33 mouse cellular contexts compared by ENCODE assay signal in genomic region chr2:113749309-113749708, GRCm38 (mm10). TPM values are rescaled to one million over a fixed set of nuclear protein-coding genes. Genes with fewer than 3 reads are reported as not detected.
A peak's percentile ranks its signal among the peaks of the same experiment; 100 is the strongest.
DNase-seq lines count a peak whose midpoint lies in the region; ATAC-seq and TF ChIP-seq lines count a peak whose summit lies in the region.
"Had no signal": no experiment of that assay in that cellular context is flagged by ENCODE, and none has a peak within 500 bp of the region (broad histone marks: within the 10 kb centered on the region; RNA-seq: fewer than 3 reads in every experiment).

No protein-coding gene starts in this region.

- WGBS in hindbrain, embryonic 13.5 days, result 91% methylated on average over 9 of the region's 9 CpGs
- 94% methylated on average over 9 of the region's 9 CpGs for WGBS in hindbrain, embryonic 16.5 days
- WGBS in kidney, embryonic 15.5 days, result 93% methylated on average over 9 of the region's 9 CpGs

- no peak overlapping the region for H3K9ac ChIP-seq in hindbrain, embryonic 13.5 days
- no peak overlapping the region for H3K9ac ChIP-seq in hindbrain, embryonic 16.5 days (ENCODE audit: low read depth, low read length)
- H3K9ac ChIP-seq in kidney, embryonic 15.5 days, result no peak overlapping the region
- H3K9ac ChIP-seq: embryonic facial prominence, embryonic 13.5 days; forebrain, embryonic 12.5 days; forebrain, embryonic 15.5 days; heart, embryonic 13.5 days; hindbrain, embryonic 12.5 days had no signal

- intact Hi-C loops in gastrocnemius, adult 2 months (cut with DNase I), result no loop called here

- peaks cover 3% of the 10 kb centered on the region; the same call in 1 of the 2 replicates for H3K27me3 ChIP-seq in hindbrain, embryonic 13.5 days
- H3K27me3 ChIP-seq in hindbrain, embryonic 16.5 days (replicated peaks; ENCODE audit: control insufficient read depth, insufficient read depth, low read length), result no peaks in the 10 kb centered on the region
- H3K27me3 ChIP-seq in E14TG2a.4 (ENCODE audit: insufficient read depth, low read length), result peaks cover 16% of the 10 kb centered on the region
- peaks cover 11% of the 10 kb centered on the region for H3K27me3 ChIP-seq in kidney, embryonic 15.5 days
- H3K27me3 ChIP-seq: forebrain, embryonic 12.5 days; forebrain, embryonic 15.5 days had no signal

- ATAC-seq in hindbrain, embryonic 13.5 days (ENCODE audit: low FRiP score), result peak; percentile 46; the same call in 1 of the 2 replicates
- ATAC-seq in hindbrain, embryonic 16.5 days, result no peak
- ATAC-seq in kidney, embryonic 15.5 days (replicated peaks; ENCODE audit: low FRiP score), result no peak
- ATAC-seq: CD4-positive, CD25-positive, alpha-beta regulatory T cell, adult 4 months; forebrain, embryonic 15.5 days; hindbrain, postnatal 0 days; inflammation-experienced regulatory T-cells, adult 6 months; intestine, embryonic 16.5 days had no signal

- no peaks in the 10 kb centered on the region for H3K4me1 ChIP-seq in hindbrain, embryonic 13.5 days (replicated peaks)
- H3K4me1 ChIP-seq in hindbrain, embryonic 16.5 days (ENCODE audit: control insufficient read depth, insufficient read depth, low read depth, low read length), result no peaks in the 10 kb centered on the region
- peaks cover 14% of the 10 kb centered on the region for H3K4me1 ChIP-seq in E14TG2a.4 (replicated peaks; ENCODE audit: low read depth, low read length)
- H3K4me1 ChIP-seq in kidney, embryonic 15.5 days, result no peaks in the 10 kb centered on the region
- H3K4me1 ChIP-seq: embryonic facial prominence, embryonic 10.5 days; embryonic facial prominence, embryonic 13.5 days; forebrain, embryonic 15.5 days; heart, embryonic 10.5 days; heart, embryonic 13.5 days; hindbrain, embryonic 12.5 days had no signal

- H3K36me3 ChIP-seq in hindbrain, embryonic 13.5 days, result no peaks in the 10 kb centered on the region
- H3K36me3 ChIP-seq in hindbrain, embryonic 16.5 days (ENCODE audit: control insufficient read depth, insufficient read depth, low read length), result peaks cover 3% of the 10 kb centered on the region; the same call in 1 of the 2 replicates
- H3K36me3 ChIP-seq in E14TG2a.4 (ENCODE audit: insufficient read depth, low read length), result no peaks in the 10 kb centered on the region
- H3K36me3 ChIP-seq in kidney, embryonic 15.5 days, result no peaks in the 10 kb centered on the region
- H3K36me3 ChIP-seq: embryonic facial prominence, embryonic 10.5 days; embryonic facial prominence, embryonic 13.5 days; forebrain, embryonic 12.5 days; forebrain, embryonic 15.5 days; heart, embryonic 10.5 days; heart, embryonic 13.5 days; hindbrain, embryonic 12.5 days had no signal

- H3K27ac ChIP-seq in hindbrain, embryonic 13.5 days, result no peak overlapping the region
- H3K27ac ChIP-seq in hindbrain, embryonic 16.5 days (ENCODE audit: low read depth, low read length), result no peak overlapping the region
- H3K27ac ChIP-seq in gastrocnemius, adult 2 months, result no peak overlapping the region
- H3K27ac ChIP-seq in kidney, embryonic 15.5 days, result no peak overlapping the region
- H3K27ac ChIP-seq: embryonic facial prominence, embryonic 10.5 days; embryonic facial prominence, embryonic 13.5 days; forebrain, embryonic 12.5 days; forebrain, embryonic 15.5 days; heart, adult 2 months; heart, embryonic 10.5 days; heart, embryonic 13.5 days; hindbrain, embryonic 12.5 days; hindbrain, postnatal 0 days had no signal

- no peaks in the 10 kb centered on the region for H3K9me3 ChIP-seq in hindbrain, embryonic 13.5 days
- H3K9me3 ChIP-seq in hindbrain, embryonic 16.5 days (ENCODE audit: control insufficient read depth, low read length), result no peaks in the 10 kb centered on the region
- H3K9me3 ChIP-seq in E14TG2a.4 (ENCODE audit: low read length), result no peaks in the 10 kb centered on the region
- no peaks in the 10 kb centered on the region for H3K9me3 ChIP-seq in kidney, embryonic 15.5 days (replicated peaks)
- H3K9me3 ChIP-seq: embryonic facial prominence, embryonic 10.5 days; embryonic facial prominence, embryonic 13.5 days; forebrain, embryonic 12.5 days; forebrain, embryonic 15.5 days; heart, embryonic 10.5 days; heart, embryonic 13.5 days; hindbrain, embryonic 12.5 days had no signal

- DNase-seq in 416B (ENCODE audit: low read depth), result peak; percentile 2
- DNase-seq in WW6 (ENCODE audit: low read depth, low spot score), result peak; percentile 3
- no peak for DNase-seq in gastrocnemius, adult 2 months
- no peak for DNase-seq in left cerebral cortex, adult 8-10 months (ENCODE audit: low spot score in 2 of 2)
- DNase-seq: adrenal gland, adult 8-10 months; adrenal gland, postnatal 25 days; cerebellum, adult 11-12 months; cerebellum, adult 8-10 months; cerebellum, postnatal 10 days; cerebellum, postnatal 36 days; embryo, embryonic 11 days; gastrocnemius, postnatal 10 days; heart, adult 2 months; heart, postnatal 14 days; kidney, adult 18-20 months had no signal

- no peak overlapping the region for H3K4me2 ChIP-seq in hindbrain, embryonic 13.5 days
- H3K4me2 ChIP-seq in hindbrain, embryonic 16.5 days (ENCODE audit: low read length), result no peak overlapping the region
- H3K4me2 ChIP-seq in kidney, embryonic 15.5 days, result no peak overlapping the region
- H3K4me2 ChIP-seq: embryonic facial prominence, embryonic 13.5 days; forebrain, embryonic 12.5 days; forebrain, embryonic 15.5 days; heart, embryonic 13.5 days; hindbrain, embryonic 12.5 days had no signal

- no peak overlapping the region for H3K4me3 ChIP-seq in hindbrain, embryonic 13.5 days
- no peak overlapping the region for H3K4me3 ChIP-seq in hindbrain, embryonic 16.5 days (ENCODE audit: low read length)
- H3K4me3 ChIP-seq in E14TG2a.4 (replicated peaks; ENCODE audit: low read length), result peak overlapping the region; percentile 43
- H3K4me3 ChIP-seq in gastrocnemius, adult 2 months, result no peak overlapping the region
- no peak overlapping the region for H3K4me3 ChIP-seq in kidney, embryonic 15.5 days (replicated peaks)
- H3K4me3 ChIP-seq: embryonic facial prominence, embryonic 10.5 days; embryonic facial prominence, embryonic 13.5 days; erythroblast, embryonic 14.5 days; forebrain, embryonic 12.5 days; forebrain, embryonic 15.5 days; heart, adult 2 months; heart, embryonic 10.5 days; heart, embryonic 13.5 days; hindbrain, embryonic 12.5 days had no signal

- no peak for TF ChIP-seq CTCF in E14TG2a.4 (conservative IDR thresholded peaks at IDR 0.05; ENCODE audit: low read length)
- no peak for TF ChIP-seq CTCF in gastrocnemius, adult 2 months (IDR thresholded peaks at IDR 0.05)

RNA-seq across cellular contexts. Expression of gene Grem1, which starts 9.1 kb away (rescaled TPM):
- 1.7 and 1.8 TPM in 2 replicates for polyA plus RNA-seq in hindbrain, embryonic 13.5 days (2015; fragmentation: Nextera tagmentation; extraction: Ambion mirVana)
- polyA plus RNA-seq in hindbrain, embryonic 16.5 days (2015; fragmentation: Nextera tagmentation; extraction: Ambion mirVana), result 1.8 and 2.0 TPM in 2 replicates
- total RNA-seq in gastrocnemius, adult 2 months (2021), result not detected
- total RNA-seq in left cerebral cortex, adult 8-10 months (2022), result 1 to 10 TPM; 1.2 to 1.6 (median 1.4) TPM
- 0.27 and 0.30 TPM in 2 replicates for polyA plus RNA-seq in kidney, embryonic 15.5 days (2015; fragmentation: Nextera tagmentation; extraction: Ambion mirVana)
- total RNA-seq: heart, adult 2 months; heart, postnatal 14 days; hematopoietic stem cell, adult 5-6 weeks; MEL had no signal
- polyA plus RNA-seq: CD4-positive, CD25-positive, alpha-beta regulatory T cell, adult 4 months; erythroblast, embryonic 14.5 days; inflammation-experienced regulatory T-cells, adult 6 months had no signal

Comparison
In these comparisons a context has a peak if more than half of its experiments do, and no peak if none do; other contexts are left out.
1. DNase-seq: peak in 416B (single experiment) and WW6 (single experiment); none in gastrocnemius, adult 2 months (single experiment) and left cerebral cortex, adult 8-10 months (0 of 2).